Mouse (Mus musculus) thymus, adult 2 months (tissue): Measurements from ENCODE around the gene Cog2. TPM values are rescaled to one million over a fixed set of nuclear protein-coding genes. Genes with fewer than 3 reads are reported as not detected.

Experiments
- DNase-seq: peaks from one replicate; pipeline ENCODE4 v3.0.0; 2021
- H3K27ac ChIP-seq: fragments of 200-500 bp; 2 replicates; pipeline ENCODE4 v1.5.1; 2012; ENCODE audit warnings: low read length, control low read depth; ENCODE audit not compliant: control insufficient read depth, insufficient read depth
- H3K27me3 ChIP-seq: fragments of 200-500 bp; 2 replicates; pipeline ENCODE4 v1.6.1; 2012; ENCODE audit warnings: mild to moderate bottlenecking, low read length, moderate library complexity, mixed read lengths; ENCODE audit not compliant: control insufficient read depth, insufficient read depth
- H3K36me3 ChIP-seq: fragments of 200-500 bp; 2 replicates; pipeline ENCODE4 v1.6.1; 2012; ENCODE audit warnings: mild to moderate bottlenecking, low read length, moderate library complexity; ENCODE audit not compliant: control insufficient read depth, insufficient read depth
- H3K4me1 ChIP-seq: fragments of 200-500 bp; replicated peaks from 2 replicates; pipeline ENCODE4 v1.6.1; 2012; ENCODE audit warnings: low read length; ENCODE audit not compliant: control insufficient read depth, insufficient read depth
- H3K4me3 ChIP-seq: fragments of 200-500 bp; 2 replicates; pipeline ENCODE4 v1.5.1; 2012; ENCODE audit warnings: mild to moderate bottlenecking, low read length, control low read depth, moderate library complexity; ENCODE audit not compliant: control insufficient read depth, insufficient read depth
- CTCF ChIP-seq: fragments of 200-500 bp; IDR thresholded peaks from 2 replicates; pipeline ENCODE4 v1.5.1; 2012; ENCODE audit warnings: mild to moderate bottlenecking, control low read depth, low read length, moderate library complexity, borderline replicate concordance; ENCODE audit not compliant: control insufficient read depth, poor library complexity, insufficient read depth; ENCODE audit errors: extremely low read depth
- POLR2A ChIP-seq: fragments of 200-500 bp; IDR thresholded peaks from 2 replicates; pipeline ENCODE4 v1.6.1; 2012; ENCODE audit warnings: mild to moderate bottlenecking, low read length, control low read depth, moderate library complexity; ENCODE audit not compliant: control insufficient read depth, poor library complexity, insufficient read depth; ENCODE audit errors: extremely low read depth
- WGBS: fragments of 180-500 bp; shearing (Covaris S2); methylation state at CpG from one replicate; pipeline ENCODE4 v1.1.7; 2018; 5-methylcytosine and 5-hydroxymethylcytosine counted together
- polyA plus RNA-seq: library from polyadenylated mRNA; depleted of rRNA; stranded (reverse); fragments of >200 nt; gene quantifications from 2 replicates; pipeline ENCODE4 v1.2.3, GENCODE M21; 2012

Gene Cog2
- polyA plus RNA-seq, 1 experiment, result 33.8 TPM

DNA sequence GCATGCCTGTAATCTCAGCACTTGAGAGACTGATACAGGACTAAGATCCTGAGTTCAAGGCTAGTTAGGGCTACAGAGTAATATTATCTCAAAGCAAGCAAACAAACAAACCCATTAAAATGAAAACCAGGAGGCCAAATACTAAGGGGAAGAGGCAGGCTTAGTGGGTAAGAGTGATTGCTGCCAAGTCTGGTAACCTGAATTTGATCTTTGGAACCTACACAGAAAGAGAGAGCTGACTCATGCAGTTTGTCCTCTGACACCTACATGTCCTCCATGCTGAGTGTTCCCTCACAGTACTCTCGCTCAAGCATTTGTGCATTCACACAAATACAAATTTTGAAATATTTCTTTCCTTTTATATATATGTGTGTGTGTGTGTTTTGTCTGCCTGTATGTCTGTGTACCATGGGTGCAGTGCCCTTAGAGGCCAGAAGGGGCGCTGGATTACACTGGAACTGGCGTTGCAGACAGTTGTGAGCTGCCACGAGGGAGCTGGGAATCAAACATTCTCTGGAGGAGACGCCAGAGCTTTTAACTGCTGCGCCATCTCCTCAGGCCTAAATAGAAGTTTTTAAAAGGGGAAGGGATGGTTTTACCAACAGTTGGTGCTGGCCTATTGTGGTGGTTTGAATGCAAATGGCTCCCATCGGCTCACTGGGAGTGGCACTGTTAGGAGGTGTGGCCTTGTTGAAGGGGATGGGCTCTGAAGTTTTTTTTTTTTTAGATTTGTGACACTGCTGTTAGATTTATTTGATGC, 37.0 kb upstream of the Cog2 start:
- 78% methylated on average over 7 of the region's 7 CpGs for WGBS
- H3K4me1 ChIP-seq, result no peaks in the 10 kb centered on the region
- H3K27me3 ChIP-seq, result no peaks in the 10 kb centered on the region
- H3K4me3 ChIP-seq, result no peak overlapping the region
- no peak for DNase-seq
- H3K27ac ChIP-seq, result no peak overlapping the region
- no peak for TF ChIP-seq POLR2A
- no peak for TF ChIP-seq CTCF
- no peaks in the 10 kb centered on the region for H3K36me3 ChIP-seq

DNA sequence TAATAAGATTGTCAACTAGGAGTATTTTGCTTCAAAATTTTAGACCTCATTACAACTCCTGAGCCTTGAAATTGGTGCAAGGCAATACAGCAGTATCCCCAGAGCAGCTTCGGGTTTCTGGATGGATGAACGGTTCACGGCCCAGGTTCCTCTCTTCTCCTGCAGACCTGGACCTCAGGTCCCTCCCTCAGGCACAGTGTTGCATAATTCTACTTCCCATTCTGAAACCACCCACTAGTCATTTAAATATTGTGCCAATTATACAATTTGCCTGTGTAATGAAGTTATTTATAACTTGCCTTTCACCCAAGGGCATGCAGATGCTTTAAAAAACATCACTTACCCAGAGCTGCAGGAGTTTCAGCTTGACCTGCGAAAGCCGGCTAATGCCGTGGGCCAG, 31.3 kb upstream of the Cog2 start:
- no peak for DNase-seq
- no peak for TF ChIP-seq CTCF
- no peak for TF ChIP-seq POLR2A
- Histone ChIP-seq H3K4me1 (no peaks in the 10 kb centered on the region), H3K27ac (no peak overlapping the region), H3K36me3 (no peaks in the 10 kb centered on the region), H3K4me3 (no peak overlapping the region), H3K27me3 (no peaks in the 10 kb centered on the region)
- WGBS, result 88% methylated on average over 6 of the region's 6 CpGs

DNA sequence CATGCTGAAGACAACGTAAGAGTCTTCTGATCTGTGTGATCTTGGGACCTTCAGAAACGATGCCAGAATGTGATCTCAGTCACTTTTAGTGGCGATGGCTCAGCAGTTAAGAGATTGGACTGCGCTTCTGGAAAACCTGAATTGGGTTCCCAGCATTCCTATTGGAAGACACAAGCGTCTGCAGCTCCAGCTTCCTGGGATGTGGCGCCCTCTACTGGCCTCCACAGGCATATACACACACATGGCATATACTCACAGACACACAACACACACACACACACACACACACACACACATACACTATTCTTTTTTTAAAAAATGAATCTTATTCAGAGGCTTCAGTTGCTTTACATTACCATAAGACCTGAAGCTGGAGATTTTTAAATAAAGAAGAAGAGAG, 30.8 kb upstream of the Cog2 start:
- H3K27ac ChIP-seq, result no peak overlapping the region
- no peaks in the 10 kb centered on the region for H3K4me1 ChIP-seq
- no peak overlapping the region for H3K4me3 ChIP-seq
- WGBS, result 90% methylated on average over 6 of the region's 6 CpGs
- DNase-seq, result no peak
- H3K27me3 ChIP-seq, result no peaks in the 10 kb centered on the region
- no peaks in the 10 kb centered on the region for H3K36me3 ChIP-seq
- TF ChIP-seq POLR2A (no peak), CTCF (no peak)

DNA sequence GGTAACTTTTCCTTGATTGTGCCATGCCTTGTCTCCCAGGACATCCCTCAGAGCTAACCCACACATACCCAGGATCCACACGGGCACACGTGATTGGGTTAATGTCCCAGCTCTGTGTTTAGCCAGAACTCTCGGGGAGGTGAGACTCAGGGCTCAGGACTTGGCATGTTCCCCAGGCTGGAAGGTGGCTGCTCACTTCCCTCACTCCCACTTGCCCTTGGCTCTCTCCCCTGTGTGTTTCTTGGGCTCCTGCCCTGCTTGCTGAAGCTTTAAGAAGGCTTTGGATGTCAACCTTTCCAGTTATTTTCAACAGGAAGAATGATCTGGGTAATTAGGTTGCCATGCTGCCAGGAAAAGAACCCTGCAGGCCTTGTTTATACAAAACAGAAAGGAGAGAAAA, 26.2 kb upstream of the Cog2 start:
- Histone ChIP-seq H3K36me3 (no peaks in the 10 kb centered on the region), H3K27me3 (no peaks in the 10 kb centered on the region; the same call in 1 of the 2 replicates), H3K4me3 (no peak overlapping the region), H3K27ac (no peak overlapping the region), H3K4me1 (no peaks in the 10 kb centered on the region)
- 81% methylated on average over 3 of the region's 3 CpGs for WGBS
- DNase-seq, result no peak
- TF ChIP-seq CTCF (no peak), POLR2A (no peak)

DNA sequence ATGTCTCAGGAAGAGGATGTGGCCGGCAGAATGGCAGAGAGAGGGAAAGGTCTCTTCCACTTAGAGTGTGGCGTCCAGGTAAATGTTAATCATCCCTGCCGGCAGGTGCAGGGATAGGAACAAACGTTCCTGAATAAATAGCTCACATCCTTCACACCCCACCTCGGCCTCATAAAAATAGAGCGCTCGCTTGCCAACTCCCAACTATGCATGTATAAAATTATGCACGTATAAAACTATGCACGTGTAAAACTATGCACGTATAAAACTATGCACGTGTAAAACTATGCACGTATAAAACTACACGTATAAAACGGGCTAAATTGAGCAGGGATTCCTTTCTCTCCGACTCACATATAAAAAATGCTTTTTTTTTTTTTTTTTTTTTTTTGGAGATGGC, 25.6 kb upstream of the Cog2 start:
- no peak overlapping the region for H3K27ac ChIP-seq
- H3K4me3 ChIP-seq, result no peak overlapping the region
- WGBS, result 87% methylated on average over 15 of the region's 15 CpGs
- H3K27me3 ChIP-seq, result no peaks in the 10 kb centered on the region; the same call in 1 of the 2 replicates
- no peaks in the 10 kb centered on the region for H3K36me3 ChIP-seq
- TF ChIP-seq CTCF (no peak), POLR2A (no peak)
- H3K4me1 ChIP-seq, result no peaks in the 10 kb centered on the region
- DNase-seq, result no peak

DNA sequence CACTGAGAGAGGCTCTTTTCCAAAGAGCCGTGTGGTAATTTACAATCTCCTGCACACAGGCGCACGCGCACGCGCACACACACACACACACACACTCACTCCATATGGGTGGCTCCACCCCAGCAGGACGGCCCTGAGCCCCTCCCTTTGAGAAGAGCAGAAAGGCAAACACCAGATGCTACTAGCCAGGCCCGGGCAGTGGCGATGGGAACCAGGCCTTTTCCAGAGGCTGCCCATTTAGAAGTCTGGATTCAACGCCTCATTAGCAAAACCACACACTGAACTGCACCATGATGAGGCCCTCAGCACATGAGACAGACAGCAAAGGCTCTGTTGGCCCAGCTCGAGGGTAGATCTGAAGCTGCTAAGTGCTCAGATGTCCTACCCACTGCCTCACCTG, 24.9 kb upstream of the Cog2 start:
- 82% methylated on average over 11 of the region's 11 CpGs for WGBS
- DNase-seq, result no peak
- Histone ChIP-seq H3K27ac (no peak overlapping the region), H3K4me3 (no peak overlapping the region), H3K27me3 (no peaks in the 10 kb centered on the region; the same call in 1 of the 2 replicates), H3K4me1 (no peaks in the 10 kb centered on the region), H3K36me3 (no peaks in the 10 kb centered on the region)
- no peak for TF ChIP-seq CTCF
- TF ChIP-seq POLR2A, result no peak
